Mouse (Mus musculus) lung, postnatal 25 days (tissue): ENCODE data around the gene Araf.
A peak's percentile ranks its signal among the peaks of the same experiment; 100 is the strongest.

ENCODE experiments used
- DNase-seq: peaks from one replicate; pipeline ENCODE4 v3.0.0; 2022; ENCODE audit warnings: low spot score

The Araf gene

DNA sequence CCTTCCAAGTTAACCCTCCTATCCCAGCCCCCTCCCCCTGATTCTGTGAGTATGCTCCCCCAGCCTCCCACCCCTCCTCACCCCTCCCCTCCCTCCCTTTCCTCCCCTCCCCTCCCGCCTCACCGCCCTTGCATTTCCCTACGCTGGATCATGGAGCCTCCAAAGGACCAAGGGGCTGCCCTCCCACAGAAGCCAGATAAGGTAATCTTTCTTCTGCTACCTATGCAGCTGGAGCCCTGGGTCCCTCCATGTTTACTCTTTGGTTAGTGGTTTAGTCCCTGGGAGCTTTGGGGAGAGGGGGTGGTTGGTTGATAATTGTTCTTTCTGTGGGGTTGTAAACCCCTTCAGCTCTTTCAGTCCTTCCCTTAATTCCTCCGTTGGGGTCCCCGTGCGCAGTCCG lies at the start of gene Araf:
TSS of gene Araf (plus strand) at position 134 of the 400 bp plus-strand sequence.
- no peak for DNase-seq

DNA sequence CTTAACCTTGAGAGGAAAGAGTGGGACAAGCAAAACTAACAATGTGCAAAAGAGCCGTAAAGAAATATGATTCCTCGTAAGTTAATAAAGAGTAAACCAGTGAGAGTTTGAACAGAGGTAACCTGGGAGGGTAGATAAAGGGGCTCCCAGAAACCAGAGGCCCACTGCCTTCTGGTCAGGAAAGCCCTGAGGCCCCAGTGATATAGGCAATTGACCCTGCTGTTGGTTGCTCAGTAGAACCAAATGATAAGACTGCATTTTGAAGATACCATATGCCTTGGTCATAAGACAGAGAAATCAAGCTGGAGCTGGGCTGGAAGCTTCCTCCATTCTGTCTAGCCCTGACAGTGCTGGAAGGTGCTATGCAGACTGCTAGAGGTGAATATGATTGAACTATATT lies 48.8 kb upstream of the Araf start:
- no peak for DNase-seq

- no peak for DNase-seq
These were observed 36.4 kb upstream of the Araf start for GRCm38 (mm10) chrX:20761201-20761600.

DNA sequence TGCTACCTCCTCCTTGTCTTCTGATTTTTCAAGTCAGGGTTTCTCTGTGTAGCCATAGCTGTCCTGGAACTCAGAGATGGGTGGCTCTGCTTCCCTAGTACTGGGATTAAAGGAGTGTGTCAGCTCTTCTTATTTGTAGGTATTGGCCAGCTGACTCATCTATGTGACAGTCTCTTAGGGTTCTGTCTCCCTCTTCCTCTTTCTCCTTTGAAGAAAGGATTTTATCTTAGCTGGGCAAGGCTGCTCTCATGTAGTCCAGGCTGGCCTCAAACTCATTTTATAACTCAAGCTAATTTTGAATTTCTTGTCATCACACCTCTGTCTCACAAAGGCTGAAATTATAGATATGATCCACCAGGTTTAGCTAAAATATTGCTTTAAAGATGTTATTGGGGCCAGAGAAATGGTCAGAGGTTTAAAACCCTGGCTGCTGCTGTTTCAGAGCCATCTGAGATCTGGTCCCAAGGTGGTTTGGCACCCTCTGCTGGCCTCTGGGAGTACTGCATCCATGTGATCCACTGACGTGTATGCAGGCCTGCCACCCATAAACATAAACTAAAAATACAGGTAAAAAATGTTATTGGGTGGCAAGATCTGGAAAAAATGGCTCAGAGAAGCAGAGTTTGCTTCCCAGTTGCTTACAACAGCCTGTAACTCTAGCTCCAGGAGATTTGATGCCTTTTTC lies 26.8 kb upstream of the Araf start:
- peak; percentile 84 for DNase-seq

- peak; percentile 12 for DNase-seq
These were observed 25.9 kb upstream of the Araf start for GRCm38 (mm10) chrX:20771666-20772065.

DNA sequence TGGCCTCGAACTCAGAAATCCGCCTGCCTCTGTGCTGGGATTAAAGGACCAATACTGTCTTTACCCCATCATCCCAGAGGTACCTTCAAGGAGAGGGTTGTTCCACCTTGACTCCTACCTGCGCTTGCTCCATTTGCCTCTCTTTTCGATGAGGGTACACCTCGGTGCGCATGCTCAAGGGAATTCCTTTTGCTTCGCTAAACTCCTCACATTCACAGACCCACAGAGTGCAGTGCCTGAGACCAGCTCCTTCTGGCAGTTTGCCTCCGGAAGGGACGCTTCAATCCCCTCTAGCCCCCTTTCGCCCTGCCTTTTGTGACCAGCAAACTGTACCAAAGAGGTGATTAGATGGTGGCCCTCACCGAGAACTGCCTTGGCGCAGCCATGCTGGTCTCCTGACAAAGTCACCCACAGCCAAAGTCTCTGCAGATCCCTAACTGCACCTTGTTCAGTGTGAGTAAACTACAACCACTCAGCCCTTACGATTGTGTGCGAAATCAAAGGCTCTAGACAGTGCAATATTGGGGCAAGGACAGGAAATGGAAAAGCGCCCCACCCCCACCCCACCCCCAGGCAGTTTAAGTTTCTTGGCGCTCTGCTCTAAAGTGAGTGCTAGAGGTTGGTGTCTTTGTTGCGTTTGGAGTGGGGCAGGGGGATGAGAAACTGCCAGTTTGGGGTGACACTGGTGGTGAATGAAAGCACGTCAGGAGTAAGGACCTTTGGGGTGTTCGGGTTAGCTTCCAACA lies 22.2 kb upstream of the Araf start:
- DNase-seq = no peak

DNA sequence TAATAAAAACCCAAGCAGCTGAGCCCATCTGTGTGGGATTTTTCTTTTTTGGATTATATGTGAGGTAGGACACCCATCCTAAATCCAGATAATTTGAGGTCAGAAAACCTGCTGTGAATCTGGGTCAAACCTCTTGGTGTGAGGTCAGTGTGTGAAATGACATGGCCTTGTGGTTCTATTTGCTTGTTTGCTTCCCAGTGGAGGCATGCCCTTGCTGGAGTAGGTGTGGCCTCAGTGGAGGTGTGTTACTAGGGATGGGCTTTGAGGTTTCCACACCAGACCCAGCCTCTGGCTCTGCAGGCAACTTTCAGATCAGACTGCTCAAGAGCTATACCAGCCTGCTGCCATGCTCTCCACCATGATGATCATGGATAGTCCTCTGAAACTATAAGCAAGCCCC lies 20.0 kb upstream of the Araf start:
- no peak for DNase-seq

DNA sequence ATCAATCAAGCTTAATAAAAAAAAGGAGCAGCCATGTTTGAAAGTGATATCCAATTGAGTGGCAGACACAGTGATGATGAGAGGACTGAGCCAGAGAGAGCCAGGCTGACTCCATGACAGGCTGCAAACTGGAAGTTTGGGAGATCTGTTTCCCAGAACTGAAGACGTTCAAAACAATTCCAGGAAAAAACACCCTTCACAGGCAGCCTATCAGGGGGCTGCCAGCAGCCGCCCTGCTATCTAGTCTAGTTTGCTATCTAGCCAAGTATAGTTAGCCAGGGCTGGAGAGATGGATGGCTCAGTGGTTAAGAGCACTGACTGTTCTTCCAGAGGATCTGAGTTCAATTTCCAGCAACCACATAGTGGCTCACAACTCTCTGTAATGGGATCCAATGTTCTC lies 10.3 kb upstream of the Araf start:
- DNase-seq = no peak

GRCm38 (mm10) chrX:20792417-20792816 lies 5.2 kb upstream of the Araf start:
- DNase-seq = no peak

DNA sequence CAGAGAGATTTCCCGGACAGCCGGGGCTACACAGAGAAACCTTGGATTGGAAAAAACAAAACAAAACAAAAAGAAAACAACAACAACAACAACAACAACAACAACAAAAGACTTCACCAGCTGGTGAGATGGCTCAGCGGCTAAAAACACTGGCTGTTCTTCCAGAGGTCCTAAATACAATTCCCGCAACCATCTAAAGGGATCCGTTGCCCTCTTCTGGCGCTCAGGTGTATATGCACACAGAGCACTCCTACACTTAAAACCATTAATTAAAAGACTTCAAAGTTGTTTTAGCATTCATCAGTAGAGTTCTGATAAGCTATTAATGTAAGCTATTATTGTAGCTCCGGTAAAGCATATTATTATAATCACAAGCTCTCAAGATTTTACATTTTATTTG lies 4.4 kb upstream of the Araf start:
- no peak for DNase-seq

GRCm38 (mm10) chrX:20794229-20794628 lies 3.4 kb upstream of the Araf start:
- no peak for DNase-seq

- peak; percentile 76 for DNase-seq
These were observed 655 bp downstream of the Araf start for GRCm38 (mm10) chrX:20798141-20798796.

DNA sequence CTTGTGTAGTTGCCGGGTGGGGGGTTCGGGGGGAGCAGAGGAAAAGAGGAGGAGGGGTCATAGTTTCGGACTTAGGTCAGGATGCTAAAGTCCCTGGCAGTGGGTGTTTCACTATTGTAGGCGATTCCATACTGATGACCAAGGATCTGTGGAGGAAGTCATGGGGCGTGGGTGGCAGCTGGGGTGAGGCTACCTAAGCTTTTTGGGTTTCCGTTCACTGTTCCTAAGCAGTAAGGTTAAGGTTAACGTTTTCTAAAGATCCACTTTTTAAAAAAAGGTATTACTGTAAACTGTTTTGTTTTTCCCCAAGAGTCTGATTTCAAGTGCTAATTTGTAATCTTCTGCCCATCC lies 1.2 kb downstream of the Araf start:
- no peak for DNase-seq

DNA sequence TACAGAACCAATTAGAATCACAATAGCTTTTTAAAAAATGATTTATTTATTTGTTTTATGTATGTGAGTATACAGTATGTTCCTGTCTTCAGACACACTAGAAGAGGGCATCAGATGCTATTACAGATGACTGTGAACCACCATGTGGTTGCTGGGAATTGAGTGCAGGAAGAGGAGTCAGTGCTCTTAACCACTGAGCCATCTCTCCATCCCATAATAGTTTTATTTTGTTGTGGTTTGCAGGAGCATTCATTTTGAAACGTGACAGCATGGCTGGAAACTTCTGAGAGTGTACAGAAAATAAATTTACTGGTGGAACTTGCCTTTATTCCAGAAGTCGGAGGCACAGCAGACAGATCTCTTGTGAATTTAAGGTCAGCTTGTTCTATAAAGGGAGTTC lies 3.8 kb downstream of the Araf start:
- no peak for DNase-seq

GRCm38 (mm10) chrX:20804301-20804700 lies 6.7 kb downstream of the Araf start:
- peak; percentile 7 for DNase-seq

DNA sequence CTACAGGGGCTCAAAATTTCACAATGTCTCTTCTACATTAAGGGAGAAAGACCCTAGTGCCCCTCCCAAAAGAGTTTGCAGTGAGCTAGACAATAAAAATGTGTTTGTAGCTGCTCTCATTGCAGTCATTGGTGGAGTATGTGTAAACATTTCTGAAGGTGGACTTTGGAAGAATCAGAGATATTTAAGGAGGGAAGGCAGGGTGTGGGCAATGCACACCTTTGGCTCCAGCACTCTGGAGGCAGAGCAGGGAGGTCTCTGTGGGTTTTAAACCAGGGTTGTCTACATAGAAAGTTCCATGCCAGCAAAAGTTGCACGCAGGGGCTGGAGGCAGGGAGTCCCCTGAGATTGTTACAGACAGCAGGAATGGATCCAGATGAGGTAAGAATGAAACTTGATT lies 8.7 kb downstream of the Araf start:
- no peak for DNase-seq

DNA sequence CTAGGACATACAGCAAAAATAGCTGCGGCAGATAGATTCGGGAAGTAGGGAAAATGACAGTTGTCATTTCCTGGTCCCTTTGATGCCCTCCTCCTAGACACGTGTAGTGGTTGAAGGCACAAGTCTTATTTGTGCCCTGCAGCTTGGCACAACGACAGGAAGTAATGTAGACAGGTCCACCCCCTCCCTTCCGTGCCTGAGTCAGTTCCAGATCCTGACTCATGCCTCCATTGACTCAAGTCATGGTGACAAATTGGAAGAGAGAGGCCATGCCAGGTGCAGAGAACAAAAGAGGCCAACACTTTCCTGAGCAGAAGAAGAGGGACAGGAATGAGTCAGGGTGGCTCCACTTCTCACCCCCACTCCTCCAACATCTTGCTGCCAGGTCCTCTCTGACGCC lies 19.4 kb downstream of the Araf start:
- DNase-seq = peak; percentile 36

- DNase-seq = peak; percentile 82
These were observed 21.6 kb downstream of the Araf start for GRCm38 (mm10) chrX:20819204-20819628.

DNA sequence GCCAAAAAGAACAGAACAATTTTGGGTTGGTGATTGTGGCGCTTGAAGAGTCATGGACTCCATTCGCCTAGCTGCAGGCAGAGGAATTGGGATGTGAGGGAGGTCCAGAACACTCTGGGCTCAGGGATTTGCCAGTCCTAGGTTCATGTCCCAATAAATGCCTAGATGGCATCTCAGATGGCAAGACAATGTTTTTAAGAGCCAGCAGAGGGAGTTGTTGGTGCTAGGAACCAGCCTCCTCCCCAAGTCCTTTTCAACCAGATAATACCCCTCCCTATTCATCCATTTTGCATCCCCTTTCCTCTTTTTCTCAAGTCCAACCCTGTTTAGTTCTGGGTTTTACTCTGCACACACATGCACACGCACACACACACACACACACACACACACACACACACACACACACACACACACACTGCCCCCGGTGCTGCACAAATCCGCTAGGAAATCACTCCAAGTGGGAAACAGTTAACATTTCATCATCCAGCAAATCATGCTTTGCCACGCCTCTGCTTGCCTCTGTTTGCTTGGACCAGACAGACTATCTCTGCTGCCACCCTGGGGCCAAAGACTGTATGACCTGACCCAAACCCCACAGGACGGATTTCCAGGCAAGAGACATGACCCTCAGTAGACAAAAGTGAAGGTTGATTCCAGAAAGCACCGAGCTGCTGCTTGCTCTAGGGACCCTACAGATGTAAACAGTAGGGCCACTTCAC lies 22.3 kb downstream of the Araf start:
- DNase-seq = peak; percentile 58

DNA sequence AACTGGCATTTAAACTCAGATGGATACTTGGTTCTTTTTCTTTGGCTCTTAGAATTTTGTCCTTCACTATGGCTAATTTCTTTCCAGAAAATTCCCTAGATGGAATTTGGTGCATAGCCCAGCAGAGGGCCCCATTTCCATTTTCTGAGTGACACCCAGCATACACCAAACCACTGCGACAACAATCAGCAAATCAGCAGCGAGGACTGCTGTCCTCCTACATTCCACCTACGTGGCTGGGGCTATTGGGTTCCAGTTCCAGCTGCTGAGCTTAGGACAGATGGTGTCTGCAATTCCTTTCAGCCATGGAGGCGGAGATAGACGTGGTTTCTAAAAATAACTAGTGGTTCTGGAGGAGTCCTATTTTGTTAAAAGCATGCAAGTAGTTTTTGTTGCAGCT lies 31.3 kb downstream of the Araf start:
- peak; percentile 57 for DNase-seq

GRCm38 (mm10) chrX:20847232-20847631 lies 49.6 kb downstream of the Araf start:
- no peak for DNase-seq

DNA sequence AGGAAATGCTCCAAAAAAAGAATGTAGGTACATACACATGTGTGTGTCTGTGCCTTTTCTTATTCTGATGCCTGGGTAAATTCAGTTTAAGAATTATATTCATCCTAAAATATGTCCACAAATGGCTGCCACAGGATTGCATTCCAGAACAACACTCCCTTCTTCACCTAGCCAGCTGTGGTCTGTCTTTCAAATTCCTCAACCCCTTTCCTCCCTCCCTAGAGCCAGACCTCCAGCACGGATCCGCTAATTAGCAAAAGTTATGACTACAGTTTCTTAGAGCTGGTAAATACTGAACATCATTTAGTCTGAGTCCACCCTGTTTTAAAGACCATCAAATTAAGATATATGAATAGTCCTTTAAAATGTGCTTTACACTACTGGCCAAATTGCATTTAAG lies 50.2 kb downstream of the Araf start:
- no peak for DNase-seq
